Mouse (Mus musculus): Measurements from ENCODE around the gene Pdcd7. TPM values are rescaled to one million over a fixed set of nuclear protein-coding genes. Genes with fewer than 3 reads are reported as not detected.

Gene Pdcd7
- total and polyA plus RNA-seq, 3 experiments: 22.8 to 34.5 TPM; not detected in 1

- no peak for DNase-seq (ENCODE audit: low read depth, low spot score)
These were observed 19.8 kb downstream of the Pdcd7 start for GRCm38 (mm10) chr9:65365721-65366120.

GRCm38 (mm10) chr9:65371756-65372155 lies 25.9 kb downstream of the Pdcd7 start:
- Histone ChIP-seq H3K36me3 (ENCODE audit: control insufficient read depth in 1 of 2, insufficient read depth in 2 of 2, low read length in 2 of 2) (no peaks in the 10 kb centered on the region), H3K4me1 (ENCODE audit: control insufficient read depth in 1 of 2, insufficient read depth in 2 of 2, low read length in 2 of 2) (no peaks in the 10 kb centered on the region), H3K9ac (ENCODE audit: control insufficient read depth, low read depth, low read length, poor library complexity, severe bottlenecking) (no peak overlapping the region), H3K79me2 (ENCODE audit: control insufficient read depth, insufficient read depth, low read length, poor library complexity) (no peaks in the 10 kb centered on the region), H3K27me3 (ENCODE audit: control insufficient read depth in 1 of 2, insufficient read depth in 2 of 2, low read length in 2 of 2) (no peaks in the 10 kb centered on the region), H3K4me3 (ENCODE audit: control insufficient read depth in 1 of 2, insufficient read depth in 1 of 2, low read depth in 2 of 2, low read length in 2 of 2) (no peak overlapping the region), H3K27ac (ENCODE audit: control insufficient read depth, low read depth, low read length) (no peak overlapping the region), H3K9me3 (replicated peaks; ENCODE audit: insufficient read depth, low read length) (no peaks in the 10 kb centered on the region)
- no peak for DNase-seq (ENCODE audit: low read depth, low spot score)
- no peak for TF ChIP-seq SMC3 (IDR thresholded peaks at IDR 0.05; ENCODE audit: low read depth, low read length)
- TF ChIP-seq MEF2A (IDR thresholded peaks at IDR 0.05; ENCODE audit: extremely low read depth, insufficient replicate concordance, low read depth, low read length, poor library complexity, severe bottlenecking): no peak
- no peak for TF ChIP-seq ETS1 (IDR thresholded peaks at IDR 0.05; ENCODE audit: low read depth, low read length)
- no peak for TF ChIP-seq E2F4 (IDR thresholded peaks at IDR 0.05; ENCODE audit: borderline replicate concordance, low read depth, low read length)
- no peak for TF ChIP-seq TAL1 (IDR thresholded peaks at IDR 0.05; ENCODE audit: low read length)
- no peak for TF ChIP-seq ZC3H11A (IDR thresholded peaks at IDR 0.05; ENCODE audit: low read depth, low read length)
- TF ChIP-seq POLR2A (IDR thresholded peaks at IDR 0.05; ENCODE audit: control insufficient read depth in 1 of 2, insufficient read depth in 1 of 2, low read depth in 1 of 2, low read length in 2 of 2, poor library complexity in 1 of 2): no peak
- no peak for TF ChIP-seq MYC (IDR thresholded peaks at IDR 0.05; ENCODE audit: low read depth, low read length)
- no peak for TF ChIP-seq EP300 (IDR thresholded peaks at IDR 0.05; ENCODE audit: low read depth in 1 of 2, low read length in 2 of 2)

More at GRCm38 (mm10) chr9:65365721-65366120, 19.8 kb downstream of the Pdcd7 start:
- no peaks in the 10 kb centered on the region for H3K27me3 ChIP-seq (ENCODE audit: control insufficient read depth in 1 of 2, insufficient read depth in 2 of 2, low read length in 2 of 2)
- H3K4me1 ChIP-seq (ENCODE audit: control insufficient read depth in 1 of 2, insufficient read depth in 2 of 2, low read length in 2 of 2): no peaks in the 10 kb centered on the region
- no peak overlapping the region for H3K27ac ChIP-seq (ENCODE audit: control insufficient read depth, low read depth, low read length)
- no peak overlapping the region for H3K4me3 ChIP-seq (ENCODE audit: control insufficient read depth in 1 of 2, insufficient read depth in 1 of 2, low read depth in 2 of 2, low read length in 2 of 2)
- H3K9me3 ChIP-seq (replicated peaks; ENCODE audit: insufficient read depth, low read length): no peaks in the 10 kb centered on the region
- no peak overlapping the region for H3K9ac ChIP-seq (ENCODE audit: control insufficient read depth, low read depth, low read length, poor library complexity, severe bottlenecking)
- H3K79me2 ChIP-seq (ENCODE audit: control insufficient read depth, insufficient read depth, low read length, poor library complexity): no peaks in the 10 kb centered on the region
- H3K36me3 ChIP-seq (ENCODE audit: control insufficient read depth in 1 of 2, insufficient read depth in 2 of 2, low read length in 2 of 2): no peaks in the 10 kb centered on the region
- TF ChIP-seq MEF2A (IDR thresholded peaks at IDR 0.05; ENCODE audit: extremely low read depth, insufficient replicate concordance, low read depth, low read length, poor library complexity, severe bottlenecking) (no peak), KAT2A (conservative IDR thresholded peaks at IDR 0.05; ENCODE audit: low read depth, low read length) (no peak), UBTF (IDR thresholded peaks at IDR 0.05; ENCODE audit: borderline replicate concordance, insufficient read depth, low read depth, low read length) (no peak), TBP (IDR thresholded peaks at IDR 0.05; ENCODE audit: low read depth, low read length) (no peak)

GRCm38 (mm10) chr9:65372449-65372848 lies 26.5 kb downstream of the Pdcd7 start:
- no peaks in the 10 kb centered on the region for H3K36me3 ChIP-seq (ENCODE audit: control insufficient read depth in 1 of 2, insufficient read depth in 2 of 2, low read length in 2 of 2)
- no peaks in the 10 kb centered on the region for H3K79me2 ChIP-seq (ENCODE audit: control insufficient read depth, insufficient read depth, low read length, poor library complexity)
- peak; percentile 39 for DNase-seq (ENCODE audit: low read depth, low spot score)
- H3K9me3 ChIP-seq (replicated peaks; ENCODE audit: insufficient read depth, low read length): no peaks in the 10 kb centered on the region
- H3K4me1 ChIP-seq (ENCODE audit: control insufficient read depth in 1 of 2, insufficient read depth in 2 of 2, low read length in 2 of 2): no peaks in the 10 kb centered on the region
- no peak overlapping the region for H3K4me3 ChIP-seq (ENCODE audit: control insufficient read depth in 1 of 2, insufficient read depth in 1 of 2, low read depth in 2 of 2, low read length in 2 of 2)
- TF ChIP-seq ZC3H11A (IDR thresholded peaks at IDR 0.05; ENCODE audit: low read depth, low read length): peak; percentile 29; the same call in 1 of the 2 replicates
- TF ChIP-seq USF2 (IDR thresholded peaks at IDR 0.05; ENCODE audit: borderline replicate concordance in 1 of 2, insufficient read depth in 1 of 2, low read depth in 1 of 2, low read length in 2 of 2): no peak
- TF ChIP-seq SMC3 (IDR thresholded peaks at IDR 0.05; ENCODE audit: low read depth, low read length): peak; percentile 44
- peak; percentile 57 for TF ChIP-seq RAD21 (IDR thresholded peaks at IDR 0.05; ENCODE audit: low read depth, low read length)
- peak; percentile 41 to 65 (median 57) for TF ChIP-seq CTCF (IDR thresholded peaks at IDR 0.05 in 2 of 3, conservative IDR thresholded peaks at IDR 0.05 in 1 of 3; ENCODE audit: control insufficient read depth in 1 of 3, insufficient read depth in 1 of 3, low read depth in 2 of 3, low read length in 3 of 3, poor library complexity in 1 of 3, severe bottlenecking in 1 of 3)
- H3K27ac ChIP-seq (ENCODE audit: control insufficient read depth, low read depth, low read length): no peak overlapping the region
- no peaks in the 10 kb centered on the region for H3K27me3 ChIP-seq (ENCODE audit: control insufficient read depth in 1 of 2, insufficient read depth in 2 of 2, low read length in 2 of 2)
- H3K9ac ChIP-seq (ENCODE audit: control insufficient read depth, low read depth, low read length, poor library complexity, severe bottlenecking): no peak overlapping the region
